Mouse (Mus musculus): ENCODE measurements around the gene Slc51b.

DNA sequence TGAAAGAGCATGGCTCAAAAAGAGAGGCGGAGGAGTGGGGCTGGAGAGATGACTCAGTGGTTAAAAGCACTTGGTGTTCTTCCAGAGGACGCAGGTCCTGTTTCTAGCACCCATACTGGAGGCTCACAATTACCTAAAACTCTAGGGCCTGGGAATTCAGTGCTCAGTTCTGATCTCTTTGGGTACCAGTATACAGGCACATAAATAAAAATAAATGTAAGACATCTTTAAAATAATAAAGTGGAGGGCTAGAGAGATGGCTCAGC is 17.6 kb downstream of the Slc51b start:
- TF ChIP-seq POLR2A (IDR thresholded peaks at IDR 0.05; ENCODE audit: low read depth, low read length) (no peak), CTCF (IDR thresholded peaks at IDR 0.05; ENCODE audit: extremely low read depth, insufficient read length, insufficient replicate concordance, low read depth, low read length) (no peak)
